Comparison of ENCODE assay signal across 26 mouse cellular contexts in the genomic region with DNA sequence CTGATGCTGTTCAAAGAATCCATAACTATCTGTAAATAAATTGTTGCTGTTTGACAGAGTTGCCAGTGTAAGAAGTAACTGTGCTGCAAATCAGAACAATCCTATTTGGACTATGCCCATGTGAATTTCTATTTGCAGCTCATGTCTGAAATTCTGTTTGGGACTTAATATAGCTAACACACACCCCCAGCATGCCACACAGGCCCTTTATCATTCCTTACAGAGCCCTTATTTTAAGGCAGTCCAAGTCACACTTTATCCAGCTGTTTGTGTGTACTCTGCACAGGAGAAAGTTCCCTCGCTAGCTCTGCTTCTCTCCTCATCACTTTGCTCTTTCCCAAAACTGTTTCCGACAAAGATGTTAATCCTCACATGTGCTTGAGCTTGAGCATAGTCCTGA. TPM values are rescaled to one million over a fixed set of nuclear protein-coding genes. Genes with fewer than 3 reads are reported as not detected.
A peak's percentile ranks its signal among the peaks of the same experiment; 100 is the strongest.
DNase-seq lines count a peak whose midpoint lies in the region; ATAC-seq and TF ChIP-seq lines count a peak whose summit lies in the region.
"Had no signal": no experiment of that assay in that cellular context is flagged by ENCODE, and none has a peak within 500 bp of the region (broad histone marks: within the 10 kb centered on the region; RNA-seq: fewer than 3 reads in every experiment).

No protein-coding gene starts in this region.

- H3K4me3 ChIP-seq in gastrocnemius, adult 2 months: no peak overlapping the region
- H3K4me3 ChIP-seq in heart, embryonic 13.5 days: no peak overlapping the region
- H3K4me3 ChIP-seq in heart, embryonic 16.5 days (ENCODE audit: low read length): no peak overlapping the region
- H3K4me3 ChIP-seq: embryonic facial prominence, embryonic 12.5 days; embryonic facial prominence, embryonic 15.5 days; hindbrain, embryonic 12.5 days; hindbrain, embryonic 15.5 days had no signal

- WGBS in heart, embryonic 13.5 days: 75% methylated on average over 2 of the region's 2 CpGs
- 60% methylated on average over 2 of the region's 2 CpGs for WGBS in heart, embryonic 16.5 days

- intact Hi-C loops in gastrocnemius, adult 2 months (cut with DNase I): loop anchor here (2.0 kb wide), 1 partner anchor 15 kb away; no protein-coding TSS in a partner anchor
- intact Hi-C loops in gastrocnemius, postnatal 14 days (cut with DNase I; ENCODE audit: low total_unique reads): no loop called here
- intact Hi-C loops in heart, postnatal 10 days (cut with DNase I): no loop called here

- H3K36me3 ChIP-seq in heart, embryonic 13.5 days: peaks cover 38% of the 10 kb centered on the region
- H3K36me3 ChIP-seq in heart, embryonic 16.5 days (ENCODE audit: control insufficient read depth, insufficient read depth): peaks cover 14% of the 10 kb centered on the region

- no peak overlapping the region for H3K9ac ChIP-seq in heart, embryonic 13.5 days
- H3K9ac ChIP-seq in heart, embryonic 16.5 days (ENCODE audit: low read length): peak overlapping the region; percentile 21
- H3K9ac ChIP-seq: embryonic facial prominence, embryonic 12.5 days; embryonic facial prominence, embryonic 15.5 days; forebrain, postnatal 0 days; hindbrain, embryonic 12.5 days; hindbrain, embryonic 15.5 days had no signal

- no peaks in the 10 kb centered on the region for H3K27me3 ChIP-seq in heart, embryonic 13.5 days (replicated peaks)
- H3K27me3 ChIP-seq in heart, embryonic 16.5 days (ENCODE audit: control insufficient read depth, insufficient read depth, low read length): no peaks in the 10 kb centered on the region
- H3K27me3 ChIP-seq: CH12.LX; embryonic facial prominence, embryonic 12.5 days; embryonic facial prominence, embryonic 15.5 days; hindbrain, embryonic 12.5 days; hindbrain, embryonic 15.5 days; Patski had no signal

- DNase-seq in gastrocnemius, adult 2 months: no peak
- no peak for DNase-seq in gastrocnemius, postnatal 14 days
- DNase-seq in heart, postnatal 10 days: no peak
- DNase-seq in heart, postnatal 4 days: no peak
- DNase-seq in right cerebral cortex, adult 18-20 months: no peak
- DNase-seq: adrenal gland, postnatal 10 days; adrenal gland, postnatal 36 days; B cell, adult 2 months; cerebellum, adult 11 months; cerebellum, adult 2 months; cerebellum, adult 9-11 months; cerebellum, postnatal 25 days; forebrain, postnatal 0 days; gastrocnemius, postnatal 25 days; kidney, adult 2 months had no signal

- H3K4me2 ChIP-seq in heart, embryonic 13.5 days: peak overlapping the region; percentile 28; the same call in 1 of the 2 replicates
- H3K4me2 ChIP-seq in heart, embryonic 16.5 days (ENCODE audit: low read depth, low read length): peak overlapping the region; percentile 47
- H3K4me2 ChIP-seq: embryonic facial prominence, embryonic 12.5 days; embryonic facial prominence, embryonic 15.5 days; hindbrain, embryonic 12.5 days; hindbrain, embryonic 15.5 days had no signal

- no peaks in the 10 kb centered on the region; the same call in 1 of the 2 replicates for H3K9me3 ChIP-seq in heart, embryonic 13.5 days
- no peaks in the 10 kb centered on the region for H3K9me3 ChIP-seq in heart, embryonic 16.5 days (replicated peaks; ENCODE audit: control insufficient read depth, low read length)
- H3K9me3 ChIP-seq: embryonic facial prominence, embryonic 12.5 days; embryonic facial prominence, embryonic 15.5 days; G1E; hindbrain, embryonic 12.5 days; hindbrain, embryonic 15.5 days had no signal

- TF ChIP-seq CTCF in gastrocnemius, adult 2 months (IDR thresholded peaks at IDR 0.05): no peak

- no peak for ATAC-seq in heart, embryonic 13.5 days (ENCODE audit: extremely low read depth, insufficient number of reproducible peaks, low FRiP score, low TSS enrichment)
- peak; percentile 71 for ATAC-seq in heart, embryonic 16.5 days (replicated peaks; ENCODE audit: extremely low read depth, insufficient read depth, low FRiP score)
- ATAC-seq: forebrain, embryonic 14.5 days; forebrain, postnatal 0 days; intestine, postnatal 0 days; Patski had no signal

- peaks cover 15% of the 10 kb centered on the region for H3K4me1 ChIP-seq in heart, embryonic 13.5 days
- H3K4me1 ChIP-seq in heart, embryonic 16.5 days (ENCODE audit: control insufficient read depth, insufficient read depth, low read length): peaks cover 6% of the 10 kb centered on the region
- H3K4me1 ChIP-seq: embryonic facial prominence, embryonic 12.5 days; embryonic facial prominence, embryonic 15.5 days; hindbrain, embryonic 12.5 days; hindbrain, embryonic 15.5 days had no signal

- H3K27ac ChIP-seq in gastrocnemius, adult 2 months: peak overlapping the region; percentile 28; the same call in 1 of the 2 replicates
- peak overlapping the region; percentile 73 for H3K27ac ChIP-seq in heart, embryonic 13.5 days (replicated peaks)
- H3K27ac ChIP-seq in heart, embryonic 16.5 days (ENCODE audit: low read length): peak overlapping the region; percentile 90
- H3K27ac ChIP-seq: embryonic facial prominence, embryonic 12.5 days; embryonic facial prominence, embryonic 15.5 days; hindbrain, embryonic 12.5 days; hindbrain, embryonic 15.5 days had no signal

RNA-seq across cellular contexts. Expression of a gene that starts 15.5 kb away (rescaled TPM):
- total RNA-seq in gastrocnemius, adult 2 months (2021): 10 to 100 TPM; 61.3 to 62.4 TPM
- 10 to 100 TPM; 53.7 to 60.7 TPM for total RNA-seq in gastrocnemius, postnatal 14 days (2021)
- 51.9 and 58.8 TPM in 2 replicates for polyA plus RNA-seq in heart, embryonic 13.5 days (2015; fragmentation: Nextera tagmentation; extraction: Ambion mirVana)
- total RNA-seq in heart, postnatal 10 days (2021): 100 to 1,000 TPM; 101 to 127 TPM
- 46.6 and 51.8 TPM in 2 replicates for polyA plus RNA-seq in heart, embryonic 16.5 days (2015; fragmentation: Nextera tagmentation; extraction: Ambion mirVana)
- total RNA-seq in heart, postnatal 4 days (2021): 100 to 1,000 TPM; 110 to 119 TPM

RNA-seq across cellular contexts. Expression of a gene that starts 54.3 kb away (rescaled TPM):
- total RNA-seq in gastrocnemius, adult 2 months (2021): 10 to 100 TPM; 28.4 to 36.7 TPM
- total RNA-seq in gastrocnemius, postnatal 14 days (2021): 10 to 100 TPM; 26.1 to 27.9 TPM
- 48.7 and 50.9 TPM in 2 replicates for polyA plus RNA-seq in heart, embryonic 13.5 days (2015; fragmentation: Nextera tagmentation; extraction: Ambion mirVana)
- total RNA-seq in heart, postnatal 10 days (2021): 10 to 100 TPM; 75.6 to 79.2 TPM
- 52.7 and 56.6 TPM in 2 replicates for polyA plus RNA-seq in heart, embryonic 16.5 days (2015; fragmentation: Nextera tagmentation; extraction: Ambion mirVana)
- total RNA-seq in heart, postnatal 4 days (2021): 10 to 100 TPM; 59.7 to 60.5 TPM

Comparison
In these comparisons a context has a peak if more than half of its experiments do, and no peak if none do; other contexts are left out.
1. H3K27ac ChIP-seq: peak in every context shown above with its lines; median percentile 90 in heart, embryonic 16.5 days; 73 in heart, embryonic 13.5 days; 28 in gastrocnemius, adult 2 months.